Mouse (Mus musculus) ES-Bruce4 (cell line): ENCODE measurements at regions not wholly inside any gene's neighbourhood (a gene's known extent, or its start where the extent isn't known, plus 50 kb on each side); places are given as distances from the start of the nearest gene placed in this dataset.

Source experiments
- CTCF ChIP-seq: IDR thresholded peaks from one replicate; pipeline ENCODE4 v1.8.1; 2011; ENCODE audit warnings: low read depth, low read length
- EP300 ChIP-seq: IDR thresholded peaks from 2 replicates; pipeline ENCODE4 v1.6.1; 2011; ENCODE audit warnings: low read depth, low read length; ENCODE audit not compliant: insufficient read depth
- POLR2A ChIP-seq: IDR thresholded peaks from one replicate; pipeline ENCODE4 v1.8.1; 2011; ENCODE audit warnings: low read length; ENCODE audit not compliant: insufficient read depth

DNA sequence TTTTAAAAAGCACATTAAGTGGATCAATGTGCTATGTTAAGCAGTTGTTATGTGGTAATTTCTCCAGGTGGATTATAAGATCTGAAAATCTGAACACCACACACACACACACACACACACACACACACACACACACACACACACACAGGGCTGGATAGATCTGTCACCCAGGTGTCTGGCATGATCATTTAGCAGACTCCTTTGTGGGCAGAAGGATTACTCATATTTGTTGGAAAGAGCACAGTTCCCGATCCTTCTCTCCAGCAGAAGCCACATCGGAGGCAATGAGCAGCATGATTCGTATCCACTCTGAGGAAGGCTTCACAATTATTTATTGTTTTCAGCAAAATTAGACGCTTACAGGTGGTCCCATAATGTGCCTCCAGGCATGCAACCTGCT lies 116.6 kb upstream of the Dpyd start:
- no peak for TF ChIP-seq CTCF
- TF ChIP-seq POLR2A = no peak
- TF ChIP-seq EP300 = no peak
